Mouse (Mus musculus) MEL (cell line): Measurements from ENCODE around the gene Spo11. TPM values are rescaled to one million over a fixed set of nuclear protein-coding genes. Genes with fewer than 3 reads are reported as not detected.
A peak's percentile ranks its signal among the peaks of the same experiment; 100 is the strongest.

Experiments
- DNase-seq: peaks from one replicate; pipeline ENCODE4 v3.0.0; 2011; ENCODE audit warnings: low read depth, low spot score
- H3K27ac ChIP-seq: 2 replicates; pipeline ENCODE4 v1.5.1; 2012; ENCODE audit warnings: low read depth, mild to moderate bottlenecking, control low read depth, low read length, moderate library complexity; ENCODE audit not compliant: control insufficient read depth
- H3K27me3 ChIP-seq, 2 experiments: fragments of 150-350 bp in 1 of 2; sonication (generic) in 1 of 2; 2 replicates each; pipeline ENCODE4 v1.6.1; 2012; ENCODE audit warnings: low read length in 2 of 2, mild to moderate bottlenecking in 2 of 2, improper control_type of control experiment in 1 of 2, moderate library complexity in 1 of 2; ENCODE audit not compliant: insufficient read depth in 2 of 2, control insufficient read depth in 1 of 2
- H3K36me3 ChIP-seq, 2 experiments: 2 replicates each; pipeline ENCODE4 v1.6.1; 2012 to 2014; ENCODE audit warnings: low read length in 2 of 2, improper control_type of control experiment in 1 of 2, inconsistent platforms in 1 of 2, mild to moderate bottlenecking in 1 of 2; ENCODE audit not compliant: insufficient read depth in 2 of 2, control insufficient read depth in 1 of 2
- H3K4me1 ChIP-seq, 2 experiments: fragments of 150-350 bp in 1 of 2; sonication (generic) in 1 of 2; 2 replicates each; pipeline ENCODE4 v1.6.1; 2012; ENCODE audit warnings: low read length in 2 of 2, improper control_type of control experiment in 1 of 2, mild to moderate bottlenecking in 1 of 2; ENCODE audit not compliant: insufficient read depth in 2 of 2, control insufficient read depth in 1 of 2
- H3K4me3 ChIP-seq, 2 experiments: fragments of 150-350 bp in 1 of 2; sonication (generic) in 1 of 2; 2 replicates each; pipeline ENCODE4 v1.5.1; 2012; ENCODE audit warnings: low read depth in 2 of 2, low read length in 2 of 2, mild to moderate bottlenecking in 2 of 2, moderate library complexity in 2 of 2, control low read depth in 1 of 2, improper control_type of control experiment in 1 of 2; ENCODE audit not compliant: control insufficient read depth in 1 of 2, insufficient read depth in 1 of 2
- H3K79me2 ChIP-seq: 2 replicates; pipeline ENCODE4 v1.6.1; 2012; ENCODE audit warnings: mild to moderate bottlenecking, low read length, moderate library complexity; ENCODE audit not compliant: control insufficient read depth, poor library complexity, insufficient read depth
- H3K9ac ChIP-seq: 2 replicates; pipeline ENCODE4 v1.6.1; 2012; ENCODE audit warnings: low read depth, mild to moderate bottlenecking, control low read depth, low read length, moderate library complexity; ENCODE audit not compliant: control insufficient read depth, poor library complexity, severe bottlenecking
- H3K9me3 ChIP-seq: fragments of 150-350 bp; sonication (generic); replicated peaks from 2 replicates; pipeline ENCODE4 v1.6.1; 2012; ENCODE audit warnings: mild to moderate bottlenecking, low read length, improper control_type of control experiment, moderate library complexity; ENCODE audit not compliant: insufficient read depth
- CHD2 ChIP-seq: IDR thresholded peaks from 2 replicates; pipeline ENCODE4 v1.6.1; 2011; ENCODE audit warnings: low read length, improper control_type of control experiment
- CTCF ChIP-seq, 3 experiments: IDR thresholded peaks in 2 of 3; conservative IDR thresholded peaks in 1 of 3; 2 replicates each; pipeline ENCODE4 v1.5.1; 2011 to 2012; ENCODE audit warnings: low read length in 3 of 3, low read depth in 2 of 3, mild to moderate bottlenecking in 2 of 3, improper control_type of control experiment in 1 of 3, inconsistent platforms in 1 of 3, mixed read lengths in 1 of 3, moderate library complexity in 1 of 3; ENCODE audit not compliant: control insufficient read depth in 1 of 3, insufficient read depth in 1 of 3, poor library complexity in 1 of 3, severe bottlenecking in 1 of 3
- E2F4 ChIP-seq: IDR thresholded peaks from 2 replicates; pipeline ENCODE4 v1.6.1; 2011; ENCODE audit warnings: low read depth, low read length, improper control_type of control experiment, borderline replicate concordance
- EP300 ChIP-seq, 2 experiments: IDR thresholded peaks; 2 replicates each; pipeline ENCODE4 v1.6.1; 2011; ENCODE audit warnings: improper control_type of control experiment in 2 of 2, low read length in 2 of 2, low read depth in 1 of 2, mild to moderate bottlenecking in 1 of 2
- GABPA ChIP-seq: IDR thresholded peaks from 2 replicates; pipeline ENCODE4 v1.6.1; 2012; ENCODE audit warnings: low read depth, mild to moderate bottlenecking, inconsistent platforms, low read length, improper control_type of control experiment, moderate library complexity
- GATA1 ChIP-seq: IDR thresholded peaks from 2 replicates; pipeline ENCODE4 v1.6.1; 2011; ENCODE audit warnings: low read depth, low read length, improper control_type of control experiment
- HCFC1 ChIP-seq: IDR thresholded peaks from 2 replicates; pipeline ENCODE4 v1.6.1; 2012; ENCODE audit warnings: low read depth, mild to moderate bottlenecking, inconsistent platforms, low read length, improper control_type of control experiment, moderate library complexity
- JUND ChIP-seq: IDR thresholded peaks from 2 replicates; pipeline ENCODE4 v1.6.1; 2011; ENCODE audit warnings: low read depth, mild to moderate bottlenecking, improper control_type of control experiment, low read length
- KAT2A ChIP-seq: conservative IDR thresholded peaks from 2 replicates; pipeline ENCODE4 v1.6.1; 2012; ENCODE audit warnings: low read depth, low read length, improper control_type of control experiment, inconsistent platforms
- MAFK ChIP-seq: IDR thresholded peaks from 2 replicates; pipeline ENCODE4 v1.6.1; 2011; ENCODE audit warnings: low read depth, mild to moderate bottlenecking, low read length, improper control_type of control experiment, borderline replicate concordance
- MAX ChIP-seq: IDR thresholded peaks from 2 replicates; pipeline ENCODE4 v1.6.1; 2011; ENCODE audit warnings: low read length, improper control_type of control experiment
- MEF2A ChIP-seq: IDR thresholded peaks from 2 replicates; pipeline ENCODE4 v1.6.1; 2014; ENCODE audit warnings: low read depth, mild to moderate bottlenecking, inconsistent platforms, low read length, improper control_type of control experiment; ENCODE audit not compliant: poor library complexity, insufficient replicate concordance, severe bottlenecking; ENCODE audit errors: extremely low read depth
- NELFE ChIP-seq: IDR thresholded peaks from 2 replicates; pipeline ENCODE4 v1.6.1; 2011; ENCODE audit warnings: low read depth, low read length, improper control_type of control experiment
- POLR2A ChIP-seq, 2 experiments: IDR thresholded peaks; 2 replicates each; pipeline ENCODE4 v1.6.1; 2011 to 2012; ENCODE audit warnings: low read length in 2 of 2, mild to moderate bottlenecking in 2 of 2, control low read depth in 1 of 2, improper control_type of control experiment in 1 of 2, low read depth in 1 of 2, moderate library complexity in 1 of 2; ENCODE audit not compliant: control insufficient read depth in 1 of 2, insufficient read depth in 1 of 2, poor library complexity in 1 of 2
- POLR2AphosphoS2 ChIP-seq: IDR thresholded peaks from 2 replicates; pipeline ENCODE4 v1.6.1; 2011; ENCODE audit warnings: low read length, improper control_type of control experiment
- RAD21 ChIP-seq: IDR thresholded peaks from 2 replicates; pipeline ENCODE4 v1.6.1; 2011; ENCODE audit warnings: mild to moderate bottlenecking, low read depth, low read length, improper control_type of control experiment
- SMC3 ChIP-seq: IDR thresholded peaks from 2 replicates; pipeline ENCODE4 v1.6.1; 2011; ENCODE audit warnings: low read depth, low read length, improper control_type of control experiment
- TAL1 ChIP-seq: IDR thresholded peaks from 2 replicates; pipeline ENCODE4 v1.6.1; 2012; ENCODE audit warnings: mild to moderate bottlenecking, inconsistent platforms, low read length, moderate library complexity, mixed read lengths
- UBTF ChIP-seq: IDR thresholded peaks from 2 replicates; pipeline ENCODE4 v1.6.1; 2012; ENCODE audit warnings: low read depth, mild to moderate bottlenecking, inconsistent platforms, low read length, improper control_type of control experiment, moderate library complexity, borderline replicate concordance; ENCODE audit not compliant: insufficient read depth
- ZC3H11A ChIP-seq: IDR thresholded peaks from 2 replicates; pipeline ENCODE4 v1.6.1; 2012; ENCODE audit warnings: low read depth, mild to moderate bottlenecking, inconsistent platforms, low read length, improper control_type of control experiment
- ZMIZ1 ChIP-seq: IDR thresholded peaks from 2 replicates; pipeline ENCODE4 v1.6.1; 2012; ENCODE audit warnings: low read depth, mild to moderate bottlenecking, inconsistent platforms, low read length, improper control_type of control experiment, moderate library complexity
- polyA plus RNA-seq, 2 experiments: library from polyadenylated mRNA; stranded (reverse) in 1 of 2; unstranded in 1 of 2; fragments of >175 nt in 1 of 2; fragments of >200 nt in 1 of 2; gene quantifications; 2 replicates each; pipeline versions ENCODE4 v1.2.1 to v1.2.4; 2012; ENCODE audit warnings: low replicate concordance in 2 of 2, low read depth in 1 of 2; ENCODE audit not compliant: insufficient read length in 2 of 2, insufficient read depth in 1 of 2, missing spikeins in 1 of 2
- total RNA-seq: library from RNA; depleted of rRNA; stranded (reverse); fragments of 300-350 nt; gene quantifications from 2 replicates; pipeline ENCODE4 v1.2.3, GENCODE M21; 2012

Spo11 gene
- total and polyA plus RNA-seq, 3 experiments: not detected

GRCm38 (mm10) chr2:172960350-172960749 is 17.1 kb upstream of the Spo11 start:
- TF ChIP-seq HCFC1: no peak
- peak; percentile 14; the same call in 1 of the 2 replicates for TF ChIP-seq RAD21
- no peak for TF ChIP-seq KAT2A
- TF ChIP-seq CTCF (IDR thresholded peaks at IDR 0.05 in 2 of 3, conservative IDR thresholded peaks at IDR 0.05 in 1 of 3; ENCODE audit: control insufficient read depth in 1 of 3, insufficient read depth in 1 of 3, low read depth in 2 of 3, low read length in 3 of 3, poor library complexity in 1 of 3, severe bottlenecking in 1 of 3): peak in 2 of 3 experiments; percentile 16 to 27; a peak in 2 of 6 replicates
- H3K9me3 ChIP-seq: no peaks in the 10 kb centered on the region
- H3K36me3 ChIP-seq: no peaks in the 10 kb centered on the region
- H3K27ac ChIP-seq: no peak overlapping the region
- H3K79me2 ChIP-seq: no peaks in the 10 kb centered on the region
- DNase-seq: peak; percentile 7
- no peak overlapping the region for H3K9ac ChIP-seq
- H3K4me3 ChIP-seq: no peak overlapping the region
- no peaks in the 10 kb centered on the region for H3K4me1 ChIP-seq
- H3K27me3 ChIP-seq: no peaks in the 10 kb centered on the region

GRCm38 (mm10) chr2:172961211-172961610 is 16.3 kb upstream of the Spo11 start:
- no peak for TF ChIP-seq POLR2A (IDR thresholded peaks at IDR 0.05; ENCODE audit: control insufficient read depth in 1 of 2, insufficient read depth in 1 of 2, low read depth in 1 of 2, low read length in 2 of 2, poor library complexity in 1 of 2)
- no peak for TF ChIP-seq MAX
- no peak for TF ChIP-seq CHD2
- no peak for TF ChIP-seq GATA1
- no peak for TF ChIP-seq RAD21
- no peak for TF ChIP-seq MEF2A
- TF ChIP-seq ZMIZ1: no peak
- no peak for TF ChIP-seq KAT2A
- TF ChIP-seq GABPA: no peak
- no peak for TF ChIP-seq ZC3H11A
- no peak for TF ChIP-seq E2F4
- no peak for TF ChIP-seq JUND
- TF ChIP-seq MAFK: no peak
- Histone ChIP-seq H3K27me3 (no peaks in the 10 kb centered on the region), H3K9ac (no peak overlapping the region), H3K27ac (no peak overlapping the region), H3K4me3 (no peak overlapping the region), H3K36me3 (no peaks in the 10 kb centered on the region), H3K9me3 (no peaks in the 10 kb centered on the region), H3K4me1 (no peaks in the 10 kb centered on the region), H3K79me2 (no peaks in the 10 kb centered on the region)
- DNase-seq: no peak

GRCm38 (mm10) chr2:172965249-172965648 is 12.3 kb upstream of the Spo11 start:
- Histone ChIP-seq H3K9me3 (no peaks in the 10 kb centered on the region), H3K9ac (no peak overlapping the region), H3K36me3 (no peaks in the 10 kb centered on the region), H3K27me3 (no peaks in the 10 kb centered on the region), H3K4me1 (no peaks in the 10 kb centered on the region), H3K79me2 (no peaks in the 10 kb centered on the region)
- no peak for DNase-seq
- TF ChIP-seq TAL1 (no peak), CTCF (IDR thresholded peaks at IDR 0.05 in 2 of 3, conservative IDR thresholded peaks at IDR 0.05 in 1 of 3; ENCODE audit: control insufficient read depth in 1 of 3, insufficient read depth in 1 of 3, low read depth in 2 of 3, low read length in 3 of 3, poor library complexity in 1 of 3, severe bottlenecking in 1 of 3) (no peak), HCFC1 (no peak), EP300 (IDR thresholded peaks at IDR 0.05; ENCODE audit: low read depth in 1 of 2, low read length in 2 of 2) (no peak), MEF2A (no peak), SMC3 (no peak), CHD2 (no peak), NELFE (no peak), UBTF (no peak), POLR2AphosphoS2 (no peak)
- TF ChIP-seq, all 39 proteins: peak for 0
- Histone ChIP-seq H3K4me3 (no peak overlapping the region), H3K27ac (no peak overlapping the region)
